Mouse (Mus musculus) layer of hippocampus, adult 2 months (tissue): ENCODE results near the gene Prss58. TPM values are rescaled to one million over a fixed set of nuclear protein-coding genes. Genes with fewer than 3 reads are reported as not detected.

Source experiments
- DNase-seq, 2 experiments: peaks; one replicate each; pipeline ENCODE4 v3.0.0; 2022; ENCODE audit warnings: low spot score in 2 of 2
- H3K27ac ChIP-seq: fragments of 200-600 bp; 2 replicates; pipeline ENCODE4 v1.8.1; 2022
- H3K4me3 ChIP-seq: fragments of 200-600 bp; 2 replicates; pipeline ENCODE4 v1.8.1; 2022; ENCODE audit warnings: mild to moderate bottlenecking
- CTCF ChIP-seq: fragments of 200-600 bp; conservative IDR thresholded peaks from 2 replicates; pipeline ENCODE4 v1.8.1; 2022; ENCODE audit warnings: antibody characterized with exemption, mild to moderate bottlenecking, moderate library complexity
- long read RNA-seq, 2 experiments: library from polyadenylated mRNA; stranded (forward); transcript quantifications; one replicate each; pipeline ENCODE4 v2.0.0; 2021; ENCODE audit warnings: borderline mapping rate in 2 of 2
- total RNA-seq, 2 experiments: library from RNA; stranded (reverse); gene quantifications; 2 replicates each; pipeline ENCODE4 v1.2.3; 2021

The Prss58 gene
- not detected for total RNA-seq
- long read RNA-seq, experiment 1, result 0 reads
- long read RNA-seq, experiment 2, result 0 reads

- TF ChIP-seq CTCF, result no peak
- H3K4me3 ChIP-seq, result no peak within 1 kb of the TSS
- H3K27ac ChIP-seq, result no peak within 1 kb of the TSS
These were observed at the start of gene Prss58 for GRCm38 (mm10) chr6:40900287-40900686. TSS of gene Prss58 (minus strand) at chr6:40900387.

GRCm38 (mm10) chr6:40940457-40940856 is 40.3 kb upstream of the Prss58 start, which contains the start of gene 1700074P13Rik:
TSS of gene 1700074P13Rik (minus strand) at chr6:40940557.
- TF ChIP-seq CTCF, result no peak
- no peak within 1 kb of the TSS for H3K4me3 ChIP-seq
- H3K27ac ChIP-seq, result no peak within 1 kb of the TSS
- no peak for DNase-seq

More at GRCm38 (mm10) chr6:40900287-40900686, at the start of gene Prss58:
- DNase-seq, result no peak

- TF ChIP-seq CTCF, result no peak
- Histone ChIP-seq H3K27ac (no peak overlapping the region), H3K4me3 (no peak overlapping the region)
- no peak for DNase-seq
These were observed 19.8 kb upstream of the Prss58 start for GRCm38 (mm10) chr6:40919954-40920353.

- no peak overlapping the region for H3K27ac ChIP-seq
- no peak for DNase-seq
- TF ChIP-seq CTCF, result no peak
- no peak overlapping the region for H3K4me3 ChIP-seq
These were observed 5.5 kb downstream of the Prss58 start for GRCm38 (mm10) chr6:40894716-40895115.

- Histone ChIP-seq H3K4me3 (no peak overlapping the region), H3K27ac (no peak overlapping the region)
- no peak for DNase-seq
- TF ChIP-seq CTCF, result peak; percentile 64
These were observed 6.6 kb downstream of the Prss58 start for GRCm38 (mm10) chr6:40893577-40893976.

- Histone ChIP-seq H3K4me3 (no peak overlapping the region), H3K27ac (no peak overlapping the region)
- TF ChIP-seq CTCF, result no peak
- no peak for DNase-seq
These were observed 8.4 kb downstream of the Prss58 start for GRCm38 (mm10) chr6:40891754-40892153.

GRCm38 (mm10) chr6:40890973-40891372 is 9.2 kb downstream of the Prss58 start:
- Histone ChIP-seq H3K27ac (no peak overlapping the region), H3K4me3 (no peak overlapping the region)
- no peak for TF ChIP-seq CTCF
- no peak for DNase-seq

GRCm38 (mm10) chr6:40887394-40887793 is 12.8 kb downstream of the Prss58 start, which contains the start of gene Moxd2:
TSS of gene Moxd2 (minus strand) at chr6:40887494.
- Histone ChIP-seq H3K27ac (no peak within 1 kb of the TSS), H3K4me3 (no peak within 1 kb of the TSS)
- no peak for DNase-seq
- no peak for TF ChIP-seq CTCF

GRCm38 (mm10) chr6:40845283-40845682 is 54.9 kb downstream of the Prss58 start:
- Histone ChIP-seq H3K27ac (no peak overlapping the region), H3K4me3 (no peak overlapping the region)
- TF ChIP-seq CTCF, result peak; percentile 67
- DNase-seq, result no peak

Other genes starting within 250 kb of the Prss58 start
- gene Moxd2, start 12.9 kb downstream of the Prss58 start, total RNA-seq, result not detected
- gene 1700074P13Rik, start 40.2 kb upstream of the Prss58 start, total RNA-seq, result not detected
- not detected for gene Gm4744, start 51.5 kb upstream of the Prss58 start, total RNA-seq
- not detected for gene 1810009J06Rik, start 64.4 kb upstream of the Prss58 start, total RNA-seq
- gene Gm2663, start 99.1 kb upstream of the Prss58 start, total RNA-seq, result not detected
- not detected for gene 2210010C04Rik, start 135.1 kb upstream of the Prss58 start, total RNA-seq